Mouse (Mus musculus): Measurements from ENCODE around the gene Trim3.
A peak's percentile ranks its signal among the peaks of the same experiment; 100 is the strongest.

The Trim3 gene

DNA sequence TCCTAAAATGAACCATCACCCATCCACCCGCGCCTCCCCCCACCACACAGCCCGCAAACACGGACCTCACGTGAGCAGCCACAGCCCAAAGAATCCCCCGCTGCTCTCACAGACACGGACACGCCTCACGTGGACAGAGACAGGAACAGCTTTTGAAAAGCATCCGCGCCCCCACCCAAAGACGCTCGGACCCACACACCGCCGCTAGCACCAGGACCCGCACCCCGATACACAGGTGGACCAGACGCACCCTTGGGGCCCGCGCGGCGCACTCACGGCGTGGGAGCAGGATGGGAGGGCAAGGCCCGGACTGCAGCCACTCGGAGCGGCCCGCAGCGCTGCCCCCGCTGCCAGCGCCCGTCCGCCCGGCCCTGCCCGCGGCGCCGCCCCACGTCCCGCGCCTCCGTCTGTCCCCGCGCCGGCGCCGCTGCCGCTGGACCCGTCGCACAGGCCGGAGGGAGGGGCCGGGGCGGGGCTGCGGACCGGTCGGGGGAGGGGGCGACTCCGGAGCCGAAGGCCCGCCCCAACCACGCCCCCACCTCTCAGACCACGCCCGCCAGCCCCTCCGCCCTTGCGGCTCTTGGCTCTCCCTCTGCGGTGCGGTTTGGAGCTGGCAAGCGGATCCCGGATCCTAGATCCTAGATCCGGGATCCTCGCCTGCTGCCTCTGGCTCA lies at the start of gene Trim3:
Gene Trim3, minus strand, starts transcription at position 445 of the 674 bp plus-strand sequence.
- DNase-seq (ENCODE audit: low spot score in 2 of 2) = peak; percentile 86 to 88

- DNase-seq (ENCODE audit: low spot score in 2 of 2) = no peak
Observed at GRCm38 (mm10) chr7:105650639-105651435, 17.5 kb upstream of the Trim3 start, which contains the start of gene Dnhd1. Gene Dnhd1 (plus strand): TSS chr7:105650827.

DNA sequence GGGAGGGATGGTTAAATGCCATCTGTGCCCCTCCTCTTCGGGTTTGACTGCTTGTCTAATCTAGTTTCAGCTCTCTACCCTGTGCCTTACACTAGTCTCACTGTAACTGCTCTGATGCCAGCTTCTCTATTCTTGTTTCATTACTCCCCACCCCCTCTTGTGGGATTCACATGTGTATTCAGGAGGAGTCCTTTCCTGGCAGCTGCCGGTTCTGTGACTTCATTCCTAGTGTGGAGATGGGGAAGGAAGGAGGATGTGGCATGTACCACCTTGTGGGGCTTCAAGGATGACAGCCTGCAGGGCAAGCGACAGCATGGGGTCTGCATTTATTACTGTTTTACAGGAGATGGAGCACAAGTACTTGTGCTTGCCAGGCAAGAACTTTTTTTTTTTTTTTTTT lies 8.6 kb upstream of the Trim3 start:
- no peak for DNase-seq (ENCODE audit: low spot score in 2 of 2)

DNA sequence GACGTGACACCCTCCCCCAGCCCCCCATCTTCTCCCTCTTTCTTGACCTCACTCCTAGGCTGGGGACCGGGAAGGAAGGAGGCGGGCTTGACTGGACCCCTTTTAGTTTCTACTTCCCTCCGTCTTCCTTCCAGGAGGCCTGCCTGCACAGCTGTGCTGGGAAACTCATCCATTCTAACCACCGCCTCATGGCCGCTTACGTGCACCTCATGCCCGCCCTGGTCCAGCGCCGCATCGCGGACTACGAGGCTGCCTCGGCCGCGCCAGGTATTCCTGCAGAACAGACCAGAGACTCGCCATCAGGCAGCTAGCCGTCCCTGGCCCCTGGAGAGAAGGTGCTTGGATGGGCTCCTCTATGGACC lies 7.5 kb upstream of the Trim3 start:
- no peak for DNase-seq (ENCODE audit: low spot score in 2 of 2)

DNA sequence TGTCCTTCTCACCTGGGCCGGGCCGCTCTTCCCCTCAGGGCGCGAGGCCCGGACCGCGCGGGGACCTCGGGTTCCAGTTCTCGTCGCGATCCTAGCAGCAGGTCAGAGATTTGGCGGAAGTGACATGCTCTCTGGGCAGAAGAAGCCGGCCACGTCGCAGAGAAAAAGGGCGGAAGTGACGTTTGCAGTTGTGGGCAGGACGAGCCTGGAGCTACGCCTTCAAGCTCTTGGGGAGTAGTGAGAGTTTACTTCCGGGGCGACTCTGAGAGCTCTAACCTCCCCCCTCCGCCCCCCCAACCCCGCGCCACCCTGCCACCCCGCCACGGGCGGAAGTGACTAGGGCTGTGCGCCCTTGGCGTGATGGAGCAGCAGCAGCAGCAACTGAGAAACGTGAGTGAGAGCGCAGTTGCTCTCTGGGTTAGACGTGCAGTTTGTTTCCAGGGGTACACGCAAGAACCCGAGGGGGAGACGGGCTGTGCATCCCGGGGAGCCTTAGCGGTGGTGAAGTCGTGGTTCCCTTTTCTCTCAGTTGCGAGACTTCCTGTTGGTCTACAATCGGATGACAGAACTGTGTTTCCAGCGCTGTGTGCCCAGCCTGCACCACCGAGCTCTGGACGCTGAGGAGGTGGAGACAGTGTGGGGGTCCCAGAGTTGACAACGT lies 7.0 kb upstream of the Trim3 start, which contains the start of the genes Arfip2 and Gm45799:
Gene Arfip2, minus strand, starts transcription at position 184 of the 661 bp plus-strand sequence.
Gene Gm45799, plus strand, starts transcription at position 320 of the 661 bp plus-strand sequence.
- DNase-seq (ENCODE audit: low spot score in 2 of 2) = peak; percentile 96 to 99

DNA sequence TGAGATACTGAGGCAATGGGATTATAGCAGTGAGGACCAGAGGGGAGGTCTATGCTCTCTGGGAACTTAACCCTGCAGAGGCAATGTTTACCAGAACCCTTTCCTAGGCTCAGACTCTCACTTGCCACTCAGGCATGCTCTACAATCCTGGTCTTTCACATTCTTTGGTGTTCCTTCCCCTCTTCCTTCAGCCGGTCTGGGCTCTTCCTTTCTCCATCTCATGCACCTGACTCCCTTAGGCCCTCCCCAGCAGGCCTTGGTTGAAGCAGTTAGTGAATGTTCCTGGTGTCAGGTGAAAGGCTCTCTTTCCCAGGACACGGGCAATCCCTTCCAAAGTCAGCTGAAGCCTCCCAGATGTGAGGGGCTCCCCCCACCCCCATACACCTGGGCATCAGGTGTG lies 6.4 kb upstream of the Trim3 start, which contains the start of gene Timm10b:
Gene Timm10b, plus strand, starts transcription at position 301 of the 400 bp plus-strand sequence.
- no peak for DNase-seq (ENCODE audit: low spot score in 2 of 2)

DNA sequence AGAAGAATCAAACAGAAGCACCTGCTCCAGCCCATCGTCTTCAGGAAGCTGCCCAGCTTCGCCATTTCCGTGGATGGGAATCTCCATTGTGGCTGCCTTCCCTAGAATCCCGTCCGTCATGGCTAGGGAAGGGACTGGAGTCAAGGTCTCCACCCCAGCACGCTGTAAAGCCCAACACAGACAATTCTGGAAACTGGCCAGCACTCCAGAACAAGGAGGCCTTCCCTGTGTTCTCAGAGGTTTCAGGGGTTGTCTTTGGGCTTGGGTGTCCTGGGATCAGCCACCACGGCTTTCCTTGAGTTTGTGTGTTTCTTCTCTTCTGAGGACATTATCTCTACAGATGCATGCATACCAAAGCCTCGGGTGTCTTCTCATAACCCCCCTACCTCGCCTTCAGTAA lies 5.9 kb upstream of the Trim3 start:
- no peak for DNase-seq (ENCODE audit: low spot score in 2 of 2)

GRCm38 (mm10) chr7:105638776-105639175 lies 5.4 kb upstream of the Trim3 start:
- DNase-seq (ENCODE audit: low spot score in 2 of 2) = no peak

DNA sequence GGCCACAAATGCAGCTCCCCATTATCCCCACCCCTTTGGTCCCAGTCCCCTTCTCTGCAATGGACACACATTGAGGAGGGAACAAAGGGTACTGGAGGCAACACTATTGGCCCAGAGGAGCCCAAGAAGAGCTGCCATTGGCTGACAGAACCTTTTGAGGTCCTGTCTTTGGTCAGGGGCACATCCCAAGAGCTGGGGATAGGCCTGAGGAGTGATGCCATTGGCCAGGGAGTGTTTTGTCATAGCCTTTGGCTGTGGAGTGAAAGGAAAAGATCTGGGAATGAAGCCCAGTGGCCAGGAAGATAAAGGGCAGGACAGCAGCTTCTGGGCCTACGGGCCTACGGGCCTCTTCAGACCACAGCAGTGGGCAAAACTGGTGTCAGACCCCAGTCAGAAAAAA lies 2.4 kb upstream of the Trim3 start:
- DNase-seq (ENCODE audit: low spot score in 2 of 2) = no peak

- DNase-seq (ENCODE audit: low spot score in 2 of 2) = no peak
Observed at GRCm38 (mm10) chr7:105634272-105634920, 1.0 kb upstream of the Trim3 start.

DNA sequence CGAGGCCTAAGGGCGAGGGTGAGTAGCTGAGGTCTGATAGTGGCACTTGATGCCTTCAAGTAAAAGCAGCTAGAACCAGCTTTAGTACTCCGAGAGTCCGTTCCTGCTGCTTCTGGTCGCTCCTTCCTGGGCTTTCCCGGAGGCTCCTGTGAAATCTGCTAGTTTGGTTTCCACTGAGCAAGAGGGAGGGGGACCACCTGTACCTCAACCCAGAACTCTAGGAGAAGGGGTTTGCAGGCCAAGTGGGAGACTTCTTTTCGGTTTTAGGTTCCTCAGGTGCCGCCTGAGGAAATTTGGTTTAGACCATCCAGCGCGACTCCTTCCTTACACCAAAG lies 397 bp upstream of the Trim3 start:
- no peak for DNase-seq (ENCODE audit: low spot score in 2 of 2)

- no peak for DNase-seq (ENCODE audit: low spot score in 2 of 2)
Observed at GRCm38 (mm10) chr7:105632551-105632972, 809 bp downstream of the Trim3 start.

- no peak for DNase-seq (ENCODE audit: low spot score in 2 of 2)
Observed at GRCm38 (mm10) chr7:105628633-105629032, 4.7 kb downstream of the Trim3 start.

GRCm38 (mm10) chr7:105625397-105625796 lies 8.0 kb downstream of the Trim3 start:
- no peak for DNase-seq (ENCODE audit: low spot score in 2 of 2)

DNA sequence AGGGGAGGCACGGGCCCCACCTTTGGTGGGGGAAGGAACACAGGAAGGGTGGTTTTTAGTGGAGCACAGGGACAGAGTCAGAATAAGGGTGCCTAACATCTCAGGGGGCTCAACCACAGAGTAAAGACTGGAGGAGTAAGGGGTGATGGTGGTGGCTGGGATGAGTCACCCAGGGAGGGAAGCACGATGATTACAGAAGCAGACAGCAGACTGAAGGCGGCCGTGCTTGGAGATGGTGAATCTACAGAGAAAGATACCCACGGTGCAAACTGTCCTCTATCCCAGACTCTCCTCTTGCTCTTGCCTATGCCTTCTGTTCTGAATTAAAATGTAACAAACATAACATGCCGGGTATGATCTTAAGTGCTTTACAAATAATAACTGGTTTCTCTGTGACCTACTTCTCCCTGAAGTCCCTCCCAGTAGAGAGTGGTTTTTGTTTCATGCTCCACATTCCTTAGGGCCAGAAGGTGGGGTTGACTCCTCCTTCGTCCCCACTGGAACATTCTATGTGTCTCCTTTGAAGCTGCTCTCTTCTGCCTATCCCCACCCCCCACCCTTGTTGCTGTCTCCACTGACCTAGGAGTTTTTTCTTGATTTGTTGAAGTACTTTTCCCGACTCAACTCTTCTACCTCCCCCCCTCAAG lies 11.6 kb downstream of the Trim3 start:
- DNase-seq (ENCODE audit: low spot score in 2 of 2) = no peak

GRCm38 (mm10) chr7:105621053-105621452 lies 12.3 kb downstream of the Trim3 start:
- peak in 1 of 2 experiments; percentile 49 for DNase-seq (ENCODE audit: low spot score in 2 of 2)

- no peak for DNase-seq (ENCODE audit: low spot score in 2 of 2)
Observed at GRCm38 (mm10) chr7:105619701-105620100, 13.7 kb downstream of the Trim3 start.

DNA sequence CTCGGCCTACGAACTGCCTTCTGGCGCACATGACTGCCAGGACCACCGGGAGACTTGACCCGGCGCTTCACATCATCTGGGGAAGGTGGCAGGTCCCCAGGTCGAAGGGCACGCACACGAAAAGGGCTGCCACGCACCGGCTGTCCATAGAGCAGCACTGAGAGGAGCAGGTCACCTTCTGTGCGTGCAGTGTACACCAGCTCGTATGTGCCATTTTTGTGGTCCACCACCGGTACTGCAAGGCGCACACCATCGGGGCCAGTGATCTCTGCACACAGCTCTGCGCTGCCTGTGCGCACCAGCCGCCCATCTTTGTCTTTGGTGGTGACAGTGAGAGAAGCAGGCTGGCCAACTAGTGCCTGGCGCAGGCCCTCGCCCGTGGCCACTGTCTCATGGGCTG lies 15.6 kb downstream of the Trim3 start:
- no peak for DNase-seq (ENCODE audit: low spot score in 2 of 2)

- DNase-seq (ENCODE audit: low spot score in 2 of 2) = no peak
Observed at GRCm38 (mm10) chr7:105616561-105616960, 16.8 kb downstream of the Trim3 start.

GRCm38 (mm10) chr7:105615720-105616119 lies 17.7 kb downstream of the Trim3 start:
- DNase-seq (ENCODE audit: low spot score in 2 of 2) = no peak

DNA sequence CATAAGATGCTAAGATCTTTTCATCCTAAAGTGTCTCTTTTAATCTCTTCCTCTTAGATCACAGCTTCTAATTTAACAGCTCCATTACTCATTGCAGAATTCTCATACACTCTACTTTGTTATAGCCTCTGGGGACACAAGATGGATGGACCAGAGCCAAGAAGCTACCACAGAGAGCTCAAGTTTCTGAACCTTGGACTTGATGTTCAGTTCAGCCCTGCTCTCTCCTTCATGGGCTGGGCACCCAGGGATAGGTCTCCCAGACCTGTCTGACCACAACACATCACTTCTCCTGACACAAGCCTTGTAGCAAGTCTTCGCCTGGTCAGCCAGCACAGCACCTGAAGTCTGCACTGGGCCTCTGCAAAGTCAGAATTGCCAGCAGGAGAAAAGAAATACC lies 19.0 kb downstream of the Trim3 start:
- no peak for DNase-seq (ENCODE audit: low spot score in 2 of 2)

Data from right cerebral cortex, postnatal 36 days (tissue).